8 mouse cellular contexts compared by ENCODE assay signal in the genomic region with DNA sequence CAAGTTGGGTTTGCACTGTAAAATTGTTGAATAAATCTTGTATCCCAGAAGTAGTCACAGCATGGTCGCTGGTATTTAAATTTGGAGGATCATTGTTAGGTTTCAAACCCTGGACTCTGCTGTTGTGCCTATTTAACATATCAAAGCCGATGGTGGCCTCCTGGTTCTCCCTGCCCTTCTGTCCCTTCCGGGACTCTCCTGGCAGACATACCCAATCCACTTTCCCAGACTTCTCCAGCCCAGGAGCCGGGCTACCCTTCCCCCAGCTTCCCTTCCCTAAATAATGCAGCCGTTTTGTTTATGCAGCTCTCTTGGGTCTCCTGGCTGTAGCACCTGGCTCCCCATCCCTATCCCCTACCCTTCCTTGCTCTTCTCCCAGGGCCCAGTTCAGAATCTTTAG. TPM values are rescaled to one million over a fixed set of nuclear protein-coding genes. Genes with fewer than 3 reads are reported as not detected.
DNase-seq lines count a peak whose midpoint lies in the region; ATAC-seq lines count a peak whose summit lies in the region.

No protein-coding gene starts in this region.

- ATAC-seq in heart, embryonic 12.5 days (ENCODE audit: insufficient number of reproducible peaks, low FRiP score), result no peak
- ATAC-seq in hindbrain, embryonic 12.5 days (ENCODE audit: low FRiP score), result no peak
- ATAC-seq in midbrain, embryonic 11.5 days (ENCODE audit: low FRiP score), result no peak

- peak overlapping the region; percentile 79 for H3K4me3 ChIP-seq in heart, embryonic 12.5 days
- peak overlapping the region; percentile 85 for H3K4me3 ChIP-seq in hindbrain, embryonic 12.5 days
- peak overlapping the region; percentile 70 for H3K4me3 ChIP-seq in midbrain, embryonic 11.5 days (ENCODE audit: low read depth, low read length)

- peaks cover 27% of the 10 kb centered on the region for H3K4me1 ChIP-seq in heart, embryonic 12.5 days (replicated peaks)
- peaks cover 17% of the 10 kb centered on the region for H3K4me1 ChIP-seq in hindbrain, embryonic 12.5 days
- H3K4me1 ChIP-seq in midbrain, embryonic 11.5 days (ENCODE audit: control insufficient read depth, insufficient read depth, low read length), result peaks cover 16% of the 10 kb centered on the region

- no peak overlapping the region for H3K27ac ChIP-seq in heart, embryonic 12.5 days (ENCODE audit: poor library complexity, severe bottlenecking)
- H3K27ac ChIP-seq in hindbrain, embryonic 12.5 days, result no peak overlapping the region
- H3K27ac ChIP-seq in midbrain, embryonic 11.5 days (ENCODE audit: low read depth, low read length), result no peak overlapping the region

- no peaks in the 10 kb centered on the region for H3K27me3 ChIP-seq in heart, embryonic 12.5 days (replicated peaks)
- no peaks in the 10 kb centered on the region for H3K27me3 ChIP-seq in hindbrain, embryonic 12.5 days
- no peaks in the 10 kb centered on the region for H3K27me3 ChIP-seq in midbrain, embryonic 11.5 days (ENCODE audit: control insufficient read depth, insufficient read depth, low read length)

- H3K9me3 ChIP-seq in heart, embryonic 12.5 days (replicated peaks), result no peaks in the 10 kb centered on the region
- no peaks in the 10 kb centered on the region for H3K9me3 ChIP-seq in hindbrain, embryonic 12.5 days (replicated peaks)
- H3K9me3 ChIP-seq in midbrain, embryonic 11.5 days (ENCODE audit: control insufficient read depth, low read length), result no peaks in the 10 kb centered on the region

- 4% methylated on average over 5 of the region's 5 CpGs for WGBS in heart, embryonic 12.5 days
- 2% methylated on average over 5 of the region's 5 CpGs for whole genome bisulfite sequencing in hindbrain, embryonic 12.5 days
- 0% methylated on average over 5 of the region's 5 CpGs for WGBS in midbrain, embryonic 11.5 days

- peaks cover 13% of the 10 kb centered on the region; the same call in 1 of the 2 replicates for H3K36me3 ChIP-seq in heart, embryonic 12.5 days
- no peaks in the 10 kb centered on the region for H3K36me3 ChIP-seq in hindbrain, embryonic 12.5 days
- H3K36me3 ChIP-seq in midbrain, embryonic 11.5 days (ENCODE audit: control insufficient read depth, insufficient read depth, low read length), result no peaks in the 10 kb centered on the region

- intact Hi-C loops in left cerebral cortex, postnatal 36 days (cut with DNase I), result no loop called here

- peak overlapping the region; percentile 79 for H3K9ac ChIP-seq in heart, embryonic 12.5 days
- peak overlapping the region; percentile 86 for H3K9ac ChIP-seq in hindbrain, embryonic 12.5 days
- H3K9ac ChIP-seq in midbrain, embryonic 11.5 days (ENCODE audit: low read length), result peak overlapping the region; percentile 72

- no peak for DNase-seq in heart, postnatal 4 days
- DNase-seq in adipocyte (ENCODE audit: low spot score), result peak; percentile 25
- DNase-seq in midbrain, embryonic 11.5 days (ENCODE audit: low spot score, missing footprints), result no peak
- no peak for DNase-seq in thymus, postnatal 36 days
- DNase-seq in left cerebral cortex, postnatal 36 days (ENCODE audit: low spot score in 2 of 2), result no peak
- no peak for DNase-seq in cerebellum, postnatal 4 days (ENCODE audit: low spot score in 2 of 2)

- peak overlapping the region; percentile 82 for H3K4me2 ChIP-seq in heart, embryonic 12.5 days
- H3K4me2 ChIP-seq in hindbrain, embryonic 12.5 days (replicated peaks), result peak overlapping the region; percentile 77
- peak overlapping the region; percentile 74 for H3K4me2 ChIP-seq in midbrain, embryonic 11.5 days

RNA-seq across cellular contexts. Expression of gene Gm20604, which starts 0.5 kb away (rescaled TPM):
- polyA plus RNA-seq in heart, embryonic 12.5 days (2016; fragmentation: Nextera tagmentation; extraction: Ambion mirVana), result 19.1 and 19.5 TPM in 2 replicates
- total RNA-seq in heart, postnatal 4 days (2021), result 1 to 10 TPM; 6.5 to 7.1 TPM
- polyA plus RNA-seq in hindbrain, embryonic 12.5 days (2016; fragmentation: Nextera tagmentation; extraction: Ambion mirVana), result 31.0 and 32.2 TPM in 2 replicates
- 36.0 and 36.5 TPM in 2 replicates for polyA plus RNA-seq in midbrain, embryonic 11.5 days (2014; fragmentation: Nextera tagmentation; extraction: Ambion mirVana)
- total RNA-seq in left cerebral cortex, postnatal 36 days (2021), result 10 to 100 TPM; 17.4 to 20.6 TPM

RNA-seq across cellular contexts. Expression of gene Ubr7, which starts 1.2 kb away (rescaled TPM):
- 34.7 and 35.1 TPM in 2 replicates for polyA plus RNA-seq in heart, embryonic 12.5 days (2016; fragmentation: Nextera tagmentation; extraction: Ambion mirVana)
- total RNA-seq in heart, postnatal 4 days (2021), result 10 to 100 TPM; 37.3 to 39.1 TPM
- 42.0 and 45.4 TPM in 2 replicates for polyA plus RNA-seq in hindbrain, embryonic 12.5 days (2016; fragmentation: Nextera tagmentation; extraction: Ambion mirVana)
- polyA plus RNA-seq in midbrain, embryonic 11.5 days (2014; fragmentation: Nextera tagmentation; extraction: Ambion mirVana), result 70.8 and 75.0 TPM in 2 replicates
- 10 to 100 TPM; 33.7 to 34.0 TPM for total RNA-seq in left cerebral cortex, postnatal 36 days (2021)

RNA-seq across cellular contexts. Expression of gene Gon7, which starts 1.3 kb away (rescaled TPM):
- polyA plus RNA-seq in heart, embryonic 12.5 days (2016; fragmentation: Nextera tagmentation; extraction: Ambion mirVana), result 24.4 and 25.2 TPM in 2 replicates
- total RNA-seq in heart, postnatal 4 days (2021), result 10 to 100 TPM; 13.0 to 13.5 TPM
- 40.1 and 44.5 TPM in 2 replicates for polyA plus RNA-seq in hindbrain, embryonic 12.5 days (2016; fragmentation: Nextera tagmentation; extraction: Ambion mirVana)
- 47.7 and 52.6 TPM in 2 replicates for polyA plus RNA-seq in midbrain, embryonic 11.5 days (2014; fragmentation: Nextera tagmentation; extraction: Ambion mirVana)
- 10 to 100 TPM; 12.7 to 14.5 TPM for total RNA-seq in left cerebral cortex, postnatal 36 days (2021)

RNA-seq across cellular contexts. Expression of gene Gm28051, which starts 1.4 kb away (rescaled TPM):
- polyA plus RNA-seq in heart, embryonic 12.5 days (2016; fragmentation: Nextera tagmentation; extraction: Ambion mirVana), result not detected in 2 replicates
- total RNA-seq in heart, postnatal 4 days (2021), result not detected
- polyA plus RNA-seq in hindbrain, embryonic 12.5 days (2016; fragmentation: Nextera tagmentation; extraction: Ambion mirVana), result not detected in 2 replicates
- not detected in 2 replicates for polyA plus RNA-seq in midbrain, embryonic 11.5 days (2014; fragmentation: Nextera tagmentation; extraction: Ambion mirVana)
- not detected for total RNA-seq in left cerebral cortex, postnatal 36 days (2021)

RNA-seq across cellular contexts. Expression of gene Tmem251, which starts 15.4 kb away (rescaled TPM):
- 7.1 and 8.2 TPM in 2 replicates for polyA plus RNA-seq in heart, embryonic 12.5 days (2016; fragmentation: Nextera tagmentation; extraction: Ambion mirVana)
- total RNA-seq in heart, postnatal 4 days (2021), result 1 to 10 TPM; 5.7 to 6.0 TPM
- polyA plus RNA-seq in hindbrain, embryonic 12.5 days (2016; fragmentation: Nextera tagmentation; extraction: Ambion mirVana), result 10.8 and 11.7 TPM in 2 replicates
- polyA plus RNA-seq in midbrain, embryonic 11.5 days (2014; fragmentation: Nextera tagmentation; extraction: Ambion mirVana), result 12.2 and 12.3 TPM in 2 replicates
- 1 to 10 TPM; 5.4 TPM for total RNA-seq in left cerebral cortex, postnatal 36 days (2021)
